Mouse (Mus musculus) lung, embryonic 16.5 days (tissue): ENCODE measurements around the gene Cep55. TPM values are rescaled to one million over a fixed set of nuclear protein-coding genes. Genes with fewer than 3 reads are reported as not detected.

ENCODE experiments used
- ATAC-seq: fragments of 200-750 bp; cut with Nextera tagmentation; 2 replicates; pipeline ENCODE4 v1.8.0; 2017; ENCODE audit warnings: low read depth, mild to moderate bottlenecking, moderate library complexity
- H3K27ac ChIP-seq: fragments of 300-500 bp; sonication (generic); 2 replicates; pipeline ENCODE4 v1.5.1; 2014; ENCODE audit warnings: mild to moderate bottlenecking, control low read depth, low read length
- H3K27me3 ChIP-seq: fragments of 300-500 bp; sonication (generic); 2 replicates; pipeline ENCODE4 v1.6.1; 2014; ENCODE audit warnings: low read depth, low read length, mixed read lengths; ENCODE audit not compliant: control insufficient read depth, insufficient read depth
- H3K36me3 ChIP-seq: fragments of 300-500 bp; sonication (generic); 2 replicates; pipeline ENCODE4 v1.6.1; 2014; ENCODE audit warnings: low read length; ENCODE audit not compliant: control insufficient read depth, insufficient read depth
- H3K4me1 ChIP-seq: fragments of 300-500 bp; sonication (generic); replicated peaks from 2 replicates; pipeline ENCODE4 v1.6.1; 2014; ENCODE audit warnings: low read length, mixed read lengths; ENCODE audit not compliant: control insufficient read depth, insufficient read depth
- H3K4me2 ChIP-seq: fragments of 300-500 bp; sonication (generic); 2 replicates; pipeline ENCODE4 v1.6.1; 2014; ENCODE audit warnings: low read depth, low read length, control low read depth
- H3K4me3 ChIP-seq: fragments of 300-500 bp; sonication (generic); 2 replicates; pipeline ENCODE4 v1.5.1; 2014; ENCODE audit warnings: mild to moderate bottlenecking, low read length, control low read depth
- H3K9ac ChIP-seq: fragments of 300-500 bp; sonication (generic); 2 replicates; pipeline ENCODE4 v1.6.1; 2014; ENCODE audit warnings: low read length, control low read depth
- H3K9me3 ChIP-seq: fragments of 300-500 bp; sonication (generic); 2 replicates; pipeline ENCODE4 v1.6.1; 2016; ENCODE audit warnings: low read length; ENCODE audit not compliant: control insufficient read depth
- WGBS: fragments of 180-500 bp; shearing (Covaris S2); extraction: QIAGEN DNeasy Blood & Tissue Kit; methylation state at CpG from one replicate; pipeline ENCODE4 v1.1.7; 2014; 5-methylcytosine and 5-hydroxymethylcytosine counted together
- polyA plus RNA-seq: library from polyadenylated mRNA; unstranded; fragments of >200 nt; fragmentation: Nextera tagmentation; extraction: Ambion mirVana; gene quantifications from 2 replicates; pipeline ENCODE4 v1.2.1, GENCODE M21; 2015

Gene Cep55
- polyA plus RNA-seq, 1 experiment from 2014 or later: 46.8 TPM

GRCm38 (mm10) chr19:38027389-38027788, 27.4 kb upstream of the Cep55 start:
- 54% methylated on average over 6 of the region's 6 CpGs for WGBS
- Histone ChIP-seq H3K4me3 (no peak overlapping the region), H3K9ac (peak overlapping the region; percentile 42; the same call in 1 of the 2 replicates), H3K4me1 (peaks cover 66% of the 10 kb centered on the region), H3K9me3 (no peaks in the 10 kb centered on the region), H3K27ac (peak overlapping the region; percentile 95), H3K4me2 (peak overlapping the region; percentile 4; the same call in 1 of the 2 replicates), H3K36me3 (no peaks in the 10 kb centered on the region; the same call in 1 of the 2 replicates), H3K27me3 (no peaks in the 10 kb centered on the region)
- no peak for ATAC-seq

DNA sequence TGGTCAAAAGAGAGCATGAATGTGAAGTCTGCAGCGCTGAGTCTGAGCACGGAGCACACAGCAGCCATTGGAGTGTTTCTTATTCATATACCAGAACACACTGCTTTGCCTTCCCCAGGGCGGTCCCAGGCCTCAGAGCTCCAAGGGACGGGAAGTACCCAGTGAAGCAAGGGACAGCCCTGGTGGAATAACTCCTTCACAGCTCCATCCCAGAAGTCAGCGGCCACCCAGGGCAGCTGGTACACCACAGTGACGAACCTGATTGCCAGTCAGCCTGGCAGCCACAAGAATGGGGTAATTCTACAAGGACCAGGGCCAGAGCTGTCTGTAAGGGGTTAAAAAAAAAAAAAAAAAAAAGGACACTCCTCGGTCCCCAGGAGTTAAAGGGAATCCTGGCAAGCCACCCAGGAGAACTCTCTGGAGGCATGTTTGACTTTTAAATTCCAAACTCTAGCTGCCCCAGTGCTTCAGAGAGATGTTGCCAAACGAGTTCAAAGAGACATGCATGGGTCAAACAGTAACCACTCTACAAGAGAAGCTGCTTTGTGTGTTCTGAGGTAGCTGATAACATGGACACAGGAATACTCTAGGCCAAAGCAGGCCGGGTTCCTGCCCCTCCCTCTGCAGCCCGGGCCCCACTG, 26.8 kb upstream of the Cep55 start:
- Histone ChIP-seq H3K27ac (peak overlapping the region; percentile 95), H3K27me3 (no peaks in the 10 kb centered on the region), H3K4me1 (peaks cover 66% of the 10 kb centered on the region), H3K4me3 (no peak overlapping the region), H3K9me3 (no peaks in the 10 kb centered on the region), H3K36me3 (no peaks in the 10 kb centered on the region), H3K9ac (no peak overlapping the region; the same call in 1 of the 2 replicates), H3K4me2 (peak overlapping the region; percentile 36)
- WGBS: 24% methylated on average over 10 of the region's 10 CpGs
- peak; percentile 23 for ATAC-seq

GRCm38 (mm10) chr19:38029292-38029691, 25.5 kb upstream of the Cep55 start:
- peak overlapping the region; percentile 50 for H3K4me2 ChIP-seq
- WGBS: 42% methylated on average over 3 of the region's 3 CpGs
- peak; percentile 54 for ATAC-seq
- no peak overlapping the region; the same call in 1 of the 2 replicates for H3K4me3 ChIP-seq
- no peaks in the 10 kb centered on the region for H3K36me3 ChIP-seq
- H3K27ac ChIP-seq: peak overlapping the region; percentile 95
- H3K4me1 ChIP-seq: peaks cover 66% of the 10 kb centered on the region
- no peaks in the 10 kb centered on the region for H3K27me3 ChIP-seq
- H3K9ac ChIP-seq: peak overlapping the region; percentile 48
- H3K9me3 ChIP-seq: no peaks in the 10 kb centered on the region

DNA sequence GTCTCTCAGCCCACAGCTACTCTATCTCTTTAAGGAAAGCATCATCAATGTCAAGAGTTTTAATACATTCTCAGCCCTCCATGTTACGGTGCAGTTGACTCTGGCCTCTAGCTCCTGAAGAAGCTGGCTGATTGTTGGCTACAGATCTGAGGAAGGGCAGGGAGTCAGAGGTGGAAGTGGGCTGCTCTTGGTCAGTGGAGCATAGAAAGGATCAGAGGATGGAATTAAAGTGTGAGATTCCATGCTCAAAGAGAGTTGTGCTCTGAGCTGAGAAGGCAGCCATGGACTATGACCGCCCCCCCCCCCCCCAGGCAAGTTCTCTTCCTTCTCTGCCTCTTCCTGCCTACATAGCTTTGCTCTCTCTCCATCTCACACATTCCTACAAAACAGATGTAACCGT, 24.9 kb upstream of the Cep55 start:
- peak overlapping the region; percentile 95 for H3K27ac ChIP-seq
- H3K4me3 ChIP-seq: peak overlapping the region; percentile 30
- peak overlapping the region; percentile 50 for H3K4me2 ChIP-seq
- H3K36me3 ChIP-seq: no peaks in the 10 kb centered on the region
- no peaks in the 10 kb centered on the region for H3K9me3 ChIP-seq
- peaks cover 60% of the 10 kb centered on the region for H3K4me1 ChIP-seq
- H3K27me3 ChIP-seq: no peaks in the 10 kb centered on the region
- no peak for ATAC-seq
- peak overlapping the region; percentile 48 for H3K9ac ChIP-seq
- 20% methylated on average over 3 of the region's 3 CpGs for WGBS

DNA sequence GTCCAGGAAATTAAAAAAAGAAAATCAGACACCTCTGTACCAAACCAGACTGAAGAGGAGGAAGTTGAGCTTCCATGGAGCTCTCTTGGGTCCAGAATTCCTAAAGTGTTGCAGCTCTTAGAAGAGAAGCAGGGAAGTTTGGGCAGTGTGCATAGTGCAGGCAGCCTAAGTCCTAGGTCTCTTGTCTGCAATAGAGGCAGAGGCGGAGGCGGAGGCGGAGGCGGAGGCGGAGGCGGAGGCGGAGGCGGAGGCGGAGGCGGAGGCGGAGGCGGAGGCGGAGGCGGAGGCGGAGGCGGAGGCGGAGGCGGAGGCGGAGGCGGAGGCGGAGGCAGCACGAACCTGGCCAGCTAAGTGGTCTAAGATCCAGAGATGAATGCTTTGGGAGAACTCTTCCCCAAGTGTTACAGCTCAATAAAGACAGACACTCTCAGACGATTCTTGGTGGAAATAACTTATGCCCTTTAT, 24.1 kb upstream of the Cep55 start:
- Histone ChIP-seq H3K9me3 (no peaks in the 10 kb centered on the region), H3K4me3 (peak overlapping the region; percentile 30), H3K9ac (peak overlapping the region; percentile 21), H3K27me3 (no peaks in the 10 kb centered on the region), H3K36me3 (no peaks in the 10 kb centered on the region), H3K4me2 (peak overlapping the region; percentile 50), H3K4me1 (peaks cover 55% of the 10 kb centered on the region), H3K27ac (peak overlapping the region; percentile 95)
- under 1% methylated on average over 7 of the region's 23 CpGs for WGBS
- peak; percentile 60 for ATAC-seq

DNA sequence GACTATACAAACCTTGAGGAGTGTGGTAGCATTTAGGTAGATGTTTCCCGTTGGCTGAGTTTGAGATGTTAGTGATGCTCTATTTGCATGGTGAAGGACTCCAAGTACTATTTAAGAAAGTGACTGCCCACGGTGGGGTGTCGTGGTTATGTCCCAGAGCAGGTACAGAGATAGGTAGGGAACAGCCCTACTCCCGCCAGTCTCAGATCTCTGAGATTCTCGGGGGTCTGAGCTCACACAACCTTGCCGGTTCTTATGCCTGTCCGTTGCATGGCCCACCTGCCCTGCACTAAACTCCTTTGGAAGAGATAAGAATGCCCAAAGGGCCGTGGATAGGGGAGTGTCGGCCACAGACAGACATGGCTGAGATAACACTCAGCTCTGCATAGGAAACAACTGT, 23.7 kb upstream of the Cep55 start:
- peaks cover 51% of the 10 kb centered on the region for H3K4me1 ChIP-seq
- no peaks in the 10 kb centered on the region for H3K27me3 ChIP-seq
- H3K9me3 ChIP-seq: no peaks in the 10 kb centered on the region
- peak overlapping the region; percentile 50; the same call in 1 of the 2 replicates for H3K4me2 ChIP-seq
- no peak overlapping the region for H3K27ac ChIP-seq
- H3K36me3 ChIP-seq: no peaks in the 10 kb centered on the region
- no peak overlapping the region for H3K4me3 ChIP-seq
- H3K9ac ChIP-seq: no peak overlapping the region
- 49% methylated on average over 9 of the region's 9 CpGs for WGBS
- no peak for ATAC-seq

DNA sequence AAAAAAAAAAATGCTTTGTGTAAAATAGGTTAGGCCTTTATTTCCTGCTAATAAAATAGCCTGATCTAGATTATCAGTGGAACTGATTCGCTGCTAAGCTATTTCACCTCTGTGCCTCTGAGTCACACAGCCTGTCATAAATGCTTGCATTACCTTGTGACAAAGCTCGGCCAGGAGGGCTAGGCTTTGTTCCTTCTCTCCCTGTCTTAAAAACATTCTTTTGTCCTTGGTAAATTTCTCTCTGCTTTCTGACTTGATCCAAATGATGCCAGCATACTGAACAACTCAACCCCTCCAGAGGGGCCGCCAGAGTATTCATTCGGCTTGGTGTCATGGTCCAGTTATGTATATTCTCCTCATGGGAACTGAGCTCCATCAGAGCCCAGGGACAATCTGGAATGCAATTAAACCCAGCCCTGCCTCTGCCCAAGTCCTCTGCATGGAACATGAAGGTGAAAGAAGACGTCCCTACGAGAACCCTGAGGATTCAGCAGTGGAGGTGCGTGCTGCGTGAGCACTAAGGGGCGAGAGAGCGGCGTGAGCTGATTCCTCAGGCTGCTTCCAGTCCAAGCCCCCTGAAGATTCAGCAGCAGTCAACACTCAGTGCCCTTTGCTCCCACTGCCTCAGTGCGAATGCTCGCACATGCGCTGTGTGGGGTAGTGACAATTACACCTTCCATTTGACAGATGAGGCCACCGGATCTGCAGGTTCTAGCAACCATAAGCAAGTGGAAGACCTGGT, 21.6 kb upstream of the Cep55 start:
- Histone ChIP-seq H3K27me3 (no peaks in the 10 kb centered on the region), H3K9me3 (no peaks in the 10 kb centered on the region), H3K36me3 (no peaks in the 10 kb centered on the region), H3K4me2 (no peak overlapping the region), H3K4me3 (no peak overlapping the region), H3K27ac (no peak overlapping the region), H3K4me1 (peaks cover 36% of the 10 kb centered on the region), H3K9ac (no peak overlapping the region)
- no peak for ATAC-seq
- 76% methylated on average over 15 of the region's 15 CpGs for WGBS

DNA sequence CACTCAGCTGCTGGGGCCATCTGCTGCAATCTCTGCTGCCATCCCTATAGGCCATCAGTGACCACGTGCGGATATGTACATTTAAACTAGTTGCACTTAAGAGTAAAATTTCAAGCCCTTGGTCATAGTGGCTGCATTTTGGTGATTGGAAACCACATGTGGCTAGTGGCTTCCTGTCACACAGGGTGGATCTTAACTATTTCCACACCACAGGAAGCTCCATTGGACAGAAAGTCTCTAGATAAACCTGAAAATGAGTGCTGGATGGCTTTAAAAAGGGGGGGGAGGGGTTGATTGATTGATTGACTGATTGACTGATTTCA, 21.1 kb upstream of the Cep55 start:
- no peak overlapping the region for H3K4me3 ChIP-seq
- H3K9ac ChIP-seq: no peak overlapping the region
- 94% methylated on average over 2 of the region's 2 CpGs for WGBS
- no peak for ATAC-seq
- no peaks in the 10 kb centered on the region for H3K27me3 ChIP-seq
- no peak overlapping the region for H3K27ac ChIP-seq
- H3K36me3 ChIP-seq: no peaks in the 10 kb centered on the region
- peaks cover 34% of the 10 kb centered on the region for H3K4me1 ChIP-seq
- no peak overlapping the region for H3K4me2 ChIP-seq
- H3K9me3 ChIP-seq: no peaks in the 10 kb centered on the region

- H3K27ac ChIP-seq: no peak overlapping the region
- no peak overlapping the region for H3K4me2 ChIP-seq
- H3K9ac ChIP-seq: no peak overlapping the region
- no peak overlapping the region for H3K4me3 ChIP-seq
- H3K4me1 ChIP-seq: peaks cover 24% of the 10 kb centered on the region
- H3K9me3 ChIP-seq: no peaks in the 10 kb centered on the region
- 64% methylated on average over 2 of the region's 2 CpGs for WGBS
- no peaks in the 10 kb centered on the region for H3K27me3 ChIP-seq
- no peak for ATAC-seq
- H3K36me3 ChIP-seq: no peaks in the 10 kb centered on the region
Measured at GRCm38 (mm10) chr19:38034696-38035095, 20.1 kb upstream of the Cep55 start.
